Mouse (Mus musculus) neural tube, embryonic 11.5 days (tissue): ENCODE data around the gene N4bp3. TPM values are rescaled to one million over a fixed set of nuclear protein-coding genes. Genes with fewer than 3 reads are reported as not detected.

Source experiments
- ATAC-seq: fragments of 200-750 bp; cut with Nextera tagmentation; 2 replicates; pipeline ENCODE4 v1.8.0; 2017; ENCODE audit warnings: moderate number of reproducible peaks, mild to moderate bottlenecking, moderate TSS enrichment, moderate library complexity; ENCODE audit not compliant: insufficient read depth, low FRiP score, low TSS enrichment
- DNase-seq: peaks from one replicate; pipeline ENCODE4 v3.0.0-alpha.2; 2015; ENCODE audit warnings: low spot score
- H3K27ac ChIP-seq: fragments of 300-500 bp; sonication (generic); 2 replicates; pipeline ENCODE4 v1.5.1; 2014; ENCODE audit warnings: low read depth, mild to moderate bottlenecking, low read length
- H3K27me3 ChIP-seq: fragments of 300-500 bp; sonication (generic); 2 replicates; pipeline ENCODE4 v1.6.1; 2014; ENCODE audit warnings: mild to moderate bottlenecking, low read length, mixed read lengths; ENCODE audit not compliant: control insufficient read depth, insufficient read depth
- H3K36me3 ChIP-seq: fragments of 300-500 bp; sonication (generic); 2 replicates; pipeline ENCODE4 v1.6.1; 2014; ENCODE audit warnings: mild to moderate bottlenecking, low read length, moderate library complexity, mixed read lengths; ENCODE audit not compliant: control insufficient read depth, insufficient read depth
- H3K4me1 ChIP-seq: fragments of 300-500 bp; sonication (generic); 2 replicates; pipeline ENCODE4 v1.6.1; 2014; ENCODE audit warnings: low read length, mixed read lengths; ENCODE audit not compliant: control insufficient read depth, insufficient read depth
- H3K4me2 ChIP-seq: fragments of 300-500 bp; sonication (generic); 2 replicates; pipeline ENCODE4 v1.6.1; 2014; ENCODE audit warnings: low read depth, mild to moderate bottlenecking, moderate library complexity
- H3K4me3 ChIP-seq: fragments of 300-500 bp; sonication (generic); 2 replicates; pipeline ENCODE4 v1.5.1; 2014; ENCODE audit warnings: low read depth, low read length
- H3K9ac ChIP-seq: fragments of 300-500 bp; sonication (generic); 2 replicates; pipeline ENCODE4 v1.6.1; 2014; ENCODE audit warnings: mild to moderate bottlenecking, low read length
- H3K9me3 ChIP-seq: fragments of 300-500 bp; sonication (generic); 2 replicates; pipeline ENCODE4 v1.6.1; 2016; ENCODE audit warnings: low read length; ENCODE audit not compliant: control insufficient read depth
- WGBS: fragments of 180-500 bp; shearing (Covaris S2); extraction: QIAGEN DNeasy Blood & Tissue Kit; methylation state at CpG from one replicate; pipeline ENCODE4 v1.1.7; 2014; 5-methylcytosine and 5-hydroxymethylcytosine counted together
- polyA plus RNA-seq: library from polyadenylated mRNA; unstranded; fragments of >200 nt; fragmentation: Nextera tagmentation; extraction: Ambion mirVana; gene quantifications from 2 replicates; pipeline ENCODE4 v1.2.1, GENCODE M21; 2014

N4bp3 gene
- polyA plus RNA-seq, 1 experiment from 2014 or later, result 12.2 TPM

- DNase-seq (peak; percentile 76), ATAC-seq (peak; percentile 66; the same call in 1 of the 2 replicates)
- 8% methylated on average over 3 of the region's 3 CpGs for WGBS
- Histone ChIP-seq H3K9ac (no peak overlapping the region), H3K27me3 (peaks cover 9% of the 10 kb centered on the region; the same call in 1 of the 2 replicates), H3K27ac (peak overlapping the region; percentile 20; the same call in 1 of the 2 replicates), H3K4me2 (peak overlapping the region; percentile 95), H3K9me3 (no peaks in the 10 kb centered on the region), H3K4me1 (peaks cover 19% of the 10 kb centered on the region), H3K4me3 (no peak overlapping the region; the same call in 1 of the 2 replicates), H3K36me3 (peaks cover 4% of the 10 kb centered on the region; the same call in 1 of the 2 replicates)
These were observed 2.1 kb downstream of the N4bp3 start for GRCm38 (mm10) chr11:51648566-51648965.

GRCm38 (mm10) chr11:51646751-51647667 lies 3.6 kb downstream of the N4bp3 start:
- ATAC-seq (no peak), DNase-seq (no peak)
- 62% methylated on average over 15 of the region's 15 CpGs for WGBS
- Histone ChIP-seq H3K4me2 (no peak overlapping the region), H3K9me3 (no peaks in the 10 kb centered on the region), H3K36me3 (peaks cover 4% of the 10 kb centered on the region; the same call in 1 of the 2 replicates), H3K27me3 (peaks cover 9% of the 10 kb centered on the region; the same call in 1 of the 2 replicates), H3K27ac (peak overlapping the region; percentile 34; the same call in 1 of the 2 replicates), H3K4me1 (peaks cover 19% of the 10 kb centered on the region), H3K4me3 (no peak overlapping the region), H3K9ac (peak overlapping the region; percentile 10; the same call in 1 of the 2 replicates)

- no peaks in the 10 kb centered on the region for H3K9me3 ChIP-seq
- peaks cover 9% of the 10 kb centered on the region; the same call in 1 of the 2 replicates for H3K27me3 ChIP-seq
- no peak overlapping the region for H3K4me3 ChIP-seq
- no peak overlapping the region for H3K9ac ChIP-seq
- H3K36me3 ChIP-seq, result peaks cover 4% of the 10 kb centered on the region; the same call in 1 of the 2 replicates
- DNase-seq, result no peak
- H3K4me1 ChIP-seq, result peaks cover 19% of the 10 kb centered on the region
- ATAC-seq, result no peak
- no peak overlapping the region for H3K4me2 ChIP-seq
- WGBS, result 84% methylated on average over 7 of the region's 7 CpGs
- no peak overlapping the region for H3K27ac ChIP-seq
These were observed 4.4 kb downstream of the N4bp3 start for GRCm38 (mm10) chr11:51646245-51646644.

- 90% methylated on average over 13 of the region's 13 CpGs for WGBS
- Histone ChIP-seq H3K9me3 (no peaks in the 10 kb centered on the region), H3K27ac (no peak overlapping the region)
These were observed 5.3 kb downstream of the N4bp3 start for GRCm38 (mm10) chr11:51645293-51645692.

GRCm38 (mm10) chr11:51644217-51644616 lies 6.4 kb downstream of the N4bp3 start:
- H3K9ac ChIP-seq, result no peak overlapping the region

More at GRCm38 (mm10) chr11:51645293-51645692, 5.3 kb downstream of the N4bp3 start:
- peaks cover 9% of the 10 kb centered on the region; the same call in 1 of the 2 replicates for H3K27me3 ChIP-seq
- H3K36me3 ChIP-seq, result peaks cover 4% of the 10 kb centered on the region; the same call in 1 of the 2 replicates
- H3K4me1 ChIP-seq, result peaks cover 17% of the 10 kb centered on the region
- H3K4me2 ChIP-seq, result no peak overlapping the region
- DNase-seq (no peak), ATAC-seq (no peak)
- H3K4me3 ChIP-seq, result no peak overlapping the region
- no peak overlapping the region for H3K9ac ChIP-seq

GRCm38 (mm10) chr11:51643761-51644160 lies 6.9 kb downstream of the N4bp3 start:
- Histone ChIP-seq H3K27me3 (no peaks in the 10 kb centered on the region), H3K4me3 (no peak overlapping the region), H3K27ac (no peak overlapping the region), H3K36me3 (peaks cover 4% of the 10 kb centered on the region; the same call in 1 of the 2 replicates), H3K9ac (no peak overlapping the region), H3K4me2 (no peak overlapping the region), H3K9me3 (no peaks in the 10 kb centered on the region), H3K4me1 (peaks cover 8% of the 10 kb centered on the region)
- WGBS, result 62% methylated on average over 15 of the region's 15 CpGs
- ATAC-seq, result no peak
- DNase-seq, result no peak

More at GRCm38 (mm10) chr11:51644217-51644616, 6.4 kb downstream of the N4bp3 start:
- DNase-seq (no peak), ATAC-seq (no peak)
- H3K27ac ChIP-seq, result no peak overlapping the region
- H3K4me3 ChIP-seq, result no peak overlapping the region
- WGBS, result 78% methylated on average over 16 of the region's 16 CpGs
- no peaks in the 10 kb centered on the region for H3K27me3 ChIP-seq
- peaks cover 4% of the 10 kb centered on the region; the same call in 1 of the 2 replicates for H3K36me3 ChIP-seq
- no peaks in the 10 kb centered on the region for H3K9me3 ChIP-seq
- H3K4me1 ChIP-seq, result peaks cover 13% of the 10 kb centered on the region
- H3K4me2 ChIP-seq, result no peak overlapping the region

- Histone ChIP-seq H3K9me3 (no peaks in the 10 kb centered on the region), H3K4me3 (no peak overlapping the region), H3K27ac (no peak overlapping the region), H3K4me1 (peaks cover 3% of the 10 kb centered on the region), H3K27me3 (no peaks in the 10 kb centered on the region), H3K9ac (no peak overlapping the region), H3K4me2 (no peak overlapping the region), H3K36me3 (peaks cover 4% of the 10 kb centered on the region; the same call in 1 of the 2 replicates)
- WGBS, result 84% methylated on average over 9 of the region's 9 CpGs
- DNase-seq (no peak), ATAC-seq (no peak)
These were observed 7.4 kb downstream of the N4bp3 start for GRCm38 (mm10) chr11:51643202-51643601.

- H3K4me1 ChIP-seq, result no peaks in the 10 kb centered on the region
- no peak overlapping the region for H3K9ac ChIP-seq
- no peak overlapping the region for H3K4me2 ChIP-seq
- H3K27me3 ChIP-seq, result no peaks in the 10 kb centered on the region
- WGBS, result 89% methylated on average over 7 of the region's 7 CpGs
- ATAC-seq (no peak), DNase-seq (no peak)
- H3K36me3 ChIP-seq, result peaks cover 4% of the 10 kb centered on the region; the same call in 1 of the 2 replicates
- H3K4me3 ChIP-seq, result no peak overlapping the region
- no peak overlapping the region for H3K27ac ChIP-seq
- no peaks in the 10 kb centered on the region for H3K9me3 ChIP-seq
These were observed 9.9 kb downstream of the N4bp3 start for GRCm38 (mm10) chr11:51640748-51641147.
